Mouse (Mus musculus) B cell, adult 2 months (primary cell): Measurements from ENCODE around the gene Epha10.

Experiments used
- DNase-seq, 2 experiments: peaks; one replicate each; pipeline ENCODE4 v3.0.0; 2022

The Epha10 gene

GRCm38 (mm10) chr4:124880599-124880998, at the start of gene Epha10:
Gene Epha10, plus strand, starts transcription at chr4:124880899.
- DNase-seq = no peak

- no peak for DNase-seq
These were observed 47.9 kb upstream of the Epha10 start for GRCm38 (mm10) chr4:124832796-124833195.

DNA sequence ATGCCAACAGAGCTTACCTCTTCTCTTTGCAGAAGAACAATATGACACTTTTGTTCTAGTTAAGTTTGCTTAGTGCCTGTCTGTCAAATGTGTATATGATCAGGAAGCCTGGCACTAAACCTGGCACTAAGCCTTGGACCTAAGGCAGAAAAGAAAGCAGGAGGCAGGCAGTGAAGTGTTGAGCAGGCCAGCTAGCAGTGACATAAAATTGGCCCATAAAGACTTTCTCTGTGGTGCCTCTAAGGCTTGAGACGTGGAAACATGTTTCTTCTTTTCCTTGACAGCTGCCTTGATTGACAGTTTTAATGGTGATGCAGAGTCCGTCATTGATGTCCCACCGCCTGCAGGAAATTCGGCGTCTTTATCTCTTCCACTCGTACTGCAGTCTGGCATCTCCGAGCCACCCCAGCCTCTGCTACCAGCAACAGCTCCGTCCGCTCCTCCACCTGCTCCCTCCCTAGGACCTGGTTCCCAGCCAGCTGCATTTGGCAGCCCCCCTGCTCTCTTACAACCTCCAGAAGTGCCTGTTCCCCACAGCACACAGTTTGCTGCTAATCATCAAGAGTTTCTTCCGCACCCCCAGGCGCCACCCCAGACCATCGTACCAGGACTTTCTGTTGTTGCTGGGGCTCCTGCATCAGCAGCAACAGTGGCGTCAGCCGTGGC, 42.5 kb upstream of the Epha10 start:
- no peak for DNase-seq

DNA sequence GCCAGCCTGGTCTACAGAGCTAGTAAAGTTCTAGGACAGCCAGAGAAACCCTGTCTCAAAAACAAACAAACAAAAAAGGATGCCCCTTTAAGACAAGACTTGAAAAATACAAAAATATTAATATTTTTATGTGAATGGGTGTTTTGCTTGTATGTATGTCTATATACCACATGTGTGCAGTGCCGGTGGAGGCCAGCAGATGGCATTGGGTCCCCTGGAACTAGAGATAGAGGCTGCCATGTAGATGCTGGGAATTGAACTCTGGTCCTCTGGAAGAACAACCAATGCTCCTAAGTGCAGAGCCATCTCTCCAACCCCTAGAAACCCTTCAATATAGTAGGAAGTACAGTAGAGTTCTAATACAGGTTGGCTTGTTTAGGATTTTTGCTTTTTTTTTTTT, 39.7 kb upstream of the Epha10 start:
- DNase-seq = peak; percentile 35 to 53

DNA sequence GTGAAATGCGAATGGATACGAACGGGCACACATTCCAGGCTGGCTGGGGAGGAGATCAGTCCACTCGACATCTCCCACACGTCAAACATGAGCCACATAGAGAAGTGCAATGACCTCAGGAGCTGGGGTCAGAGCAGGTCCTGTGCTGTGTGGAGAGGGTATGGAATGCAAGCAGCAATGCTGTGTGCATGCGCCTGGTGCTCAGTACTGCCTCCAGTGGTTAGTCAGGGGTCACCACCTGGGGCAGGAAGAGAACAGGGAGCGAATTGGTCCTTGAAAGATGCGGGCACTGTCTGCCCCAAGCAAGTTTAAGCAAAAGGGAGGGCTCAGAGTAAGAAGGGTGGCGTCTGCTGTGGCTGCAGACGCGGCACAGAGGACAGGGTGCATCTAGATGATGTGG, 37.2 kb upstream of the Epha10 start:
- peak; percentile 53 to 58 for DNase-seq

DNA sequence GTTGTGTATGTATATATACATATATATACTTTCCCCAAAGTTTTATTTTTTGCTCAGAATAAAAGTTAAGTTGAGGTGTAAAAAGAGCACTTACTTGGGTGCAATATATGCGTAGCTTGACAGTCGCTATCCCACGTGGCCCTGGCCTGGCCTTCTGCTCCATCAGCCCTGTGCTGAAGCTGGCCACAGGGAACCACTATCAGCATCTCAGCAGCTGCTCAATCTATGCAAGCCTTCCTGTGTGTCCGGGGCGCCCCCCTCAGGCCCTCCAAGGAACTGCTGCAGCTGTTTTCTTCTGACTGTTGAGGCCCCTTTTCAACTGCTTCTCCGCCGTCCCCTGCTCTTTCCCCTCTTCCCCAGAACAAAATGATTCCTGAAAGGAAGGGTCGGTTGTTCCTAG, 33.1 kb upstream of the Epha10 start:
- peak; percentile 88 to 90 for DNase-seq

- peak in 1 of 2 experiments; percentile 21 for DNase-seq
These were observed 31.0 kb upstream of the Epha10 start for GRCm38 (mm10) chr4:124849631-124850260.

GRCm38 (mm10) chr4:124850261-124850913, 30.3 kb upstream of the Epha10 start, which contains the start of gene Yrdc:
Gene Yrdc, plus strand, starts transcription at chr4:124850679.
- DNase-seq = peak; percentile 94 to 95

DNA sequence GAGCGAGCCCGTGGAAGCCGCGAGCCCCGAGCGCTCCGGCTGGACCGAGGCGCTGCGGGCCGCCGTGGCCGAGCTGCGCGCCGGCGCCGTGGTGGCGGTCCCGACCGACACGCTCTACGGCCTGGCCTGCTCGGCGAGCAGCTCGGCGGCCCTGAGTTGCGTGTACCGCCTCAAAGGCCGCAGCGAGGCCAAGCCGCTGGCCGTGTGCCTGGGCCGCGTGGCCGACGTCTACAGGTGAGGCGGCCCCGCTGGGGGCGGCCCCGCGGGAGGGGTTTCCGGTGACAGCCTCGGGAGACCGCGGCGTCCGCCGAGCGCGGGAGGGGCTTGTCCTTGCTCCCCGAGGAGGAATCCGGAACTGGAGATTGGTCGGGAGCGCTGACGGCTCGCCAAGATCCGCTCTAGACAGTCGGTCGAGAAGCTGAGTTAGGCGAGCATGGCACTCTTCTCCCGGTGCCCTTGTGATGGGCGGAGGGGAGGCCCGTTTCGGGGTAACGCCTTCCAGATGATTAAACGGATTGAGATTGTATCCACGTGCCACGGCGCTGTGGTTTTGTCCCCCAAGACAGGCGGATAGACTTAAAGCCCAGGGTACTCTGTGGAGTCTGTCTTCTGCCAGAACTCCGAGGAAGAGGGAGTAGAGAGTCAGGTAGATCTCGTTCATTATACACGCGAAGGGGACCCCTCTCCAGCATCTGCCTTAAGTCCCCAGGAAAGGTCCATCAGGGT, 29.6 kb upstream of the Epha10 start, which contains the start of gene 1110065P20Rik:
Gene 1110065P20Rik, minus strand, starts transcription at position 264 of the 726 bp plus-strand sequence.
- peak; percentile 63 to 71 for DNase-seq

- DNase-seq = no peak
These were observed 24.4 kb upstream of the Epha10 start for GRCm38 (mm10) chr4:124856294-124856693.

DNA sequence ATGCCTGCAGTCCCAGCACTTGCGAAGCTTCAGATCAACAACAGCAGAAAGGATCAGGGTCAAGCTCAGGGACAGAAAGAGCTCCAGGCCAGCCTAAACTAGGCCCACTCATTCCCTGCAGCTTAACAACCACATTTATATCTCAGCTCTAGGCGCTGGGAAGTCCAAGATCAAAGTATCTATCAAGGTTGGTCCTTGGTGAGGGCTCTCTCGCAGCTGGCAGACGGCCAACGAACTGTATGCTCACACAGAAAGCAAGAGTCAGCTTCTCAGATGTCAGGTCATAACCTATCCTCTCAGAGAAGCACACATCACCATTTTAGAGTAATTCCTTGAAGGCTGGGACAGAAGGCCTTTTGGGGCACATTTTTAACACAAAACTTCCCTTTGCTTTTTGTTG, 22.3 kb upstream of the Epha10 start:
- DNase-seq = no peak

GRCm38 (mm10) chr4:124860446-124860845, 20.3 kb upstream of the Epha10 start:
- peak; percentile 45 to 54 for DNase-seq

DNA sequence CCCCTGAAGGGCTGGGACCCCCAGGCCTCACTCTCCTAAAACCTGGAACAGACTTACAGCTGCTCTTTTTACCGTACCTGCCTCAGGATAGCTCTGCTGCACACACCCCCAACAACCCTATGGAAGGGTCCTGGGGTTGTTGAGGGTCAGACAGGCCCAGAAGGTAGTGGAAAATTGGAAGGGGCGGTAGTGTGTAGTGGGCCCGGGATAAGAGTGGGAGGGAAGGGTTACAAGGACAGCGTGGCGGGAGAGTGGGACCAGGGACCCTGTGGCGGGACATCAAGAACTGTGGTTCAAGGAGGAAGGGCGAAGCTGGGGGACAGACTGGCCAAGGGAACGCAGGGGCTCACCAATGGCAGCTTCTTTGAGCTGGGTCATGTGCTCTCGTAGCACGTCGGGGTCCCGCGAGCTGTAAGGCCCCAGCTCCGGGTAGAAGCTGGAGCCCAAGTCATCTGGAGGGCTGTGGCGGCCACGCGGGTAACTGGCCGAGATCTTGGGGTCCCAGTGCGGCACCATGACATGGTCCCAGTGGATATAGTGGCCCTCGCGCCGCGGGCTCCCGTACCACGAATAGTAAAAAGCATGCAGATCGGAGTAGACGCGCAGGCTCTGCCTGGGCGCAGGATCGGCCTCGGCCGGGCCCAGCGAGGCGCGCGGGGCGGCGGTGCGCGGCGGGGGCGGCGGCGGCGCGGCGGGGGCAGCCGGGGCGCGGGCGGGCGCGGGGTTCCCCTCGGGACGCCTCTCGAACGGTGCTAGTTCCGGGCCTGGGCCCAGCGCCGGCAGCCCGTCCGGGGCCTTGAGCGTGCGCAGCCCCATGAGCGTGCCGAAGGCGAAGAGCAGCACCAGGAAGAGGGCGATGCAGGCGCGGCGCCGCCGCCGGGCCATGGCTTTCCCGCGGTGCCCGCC, 19.2 kb upstream of the Epha10 start, which contains the start of gene Maneal:
Gene Maneal, minus strand, starts transcription at position 889 of the 906 bp plus-strand sequence.
- no peak for DNase-seq

DNA sequence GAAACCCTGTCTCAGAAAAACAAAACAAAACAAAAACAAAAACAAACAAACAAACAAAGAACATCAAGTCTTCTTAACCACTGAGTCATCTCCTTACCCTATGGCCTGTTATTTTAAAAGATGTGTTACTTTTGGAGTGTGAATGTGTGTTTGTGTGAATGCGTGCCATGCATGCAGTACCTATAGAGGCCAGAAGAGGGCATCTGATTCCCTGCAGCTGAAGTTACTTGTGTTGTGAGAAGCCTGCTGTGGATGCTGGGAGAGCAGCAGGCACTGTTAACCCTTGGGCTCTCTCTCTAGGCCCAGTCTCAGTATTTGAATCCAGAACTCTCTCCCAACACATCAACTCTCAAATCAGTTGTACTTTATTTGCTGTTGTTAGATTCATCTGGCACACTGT, 8.0 kb upstream of the Epha10 start:
- no peak for DNase-seq

- no peak for DNase-seq
These were observed 726 bp downstream of the Epha10 start for GRCm38 (mm10) chr4:124881341-124881908.

GRCm38 (mm10) chr4:124882151-124882729, 1.5 kb downstream of the Epha10 start:
- peak in 1 of 2 experiments; percentile 17 for DNase-seq

DNA sequence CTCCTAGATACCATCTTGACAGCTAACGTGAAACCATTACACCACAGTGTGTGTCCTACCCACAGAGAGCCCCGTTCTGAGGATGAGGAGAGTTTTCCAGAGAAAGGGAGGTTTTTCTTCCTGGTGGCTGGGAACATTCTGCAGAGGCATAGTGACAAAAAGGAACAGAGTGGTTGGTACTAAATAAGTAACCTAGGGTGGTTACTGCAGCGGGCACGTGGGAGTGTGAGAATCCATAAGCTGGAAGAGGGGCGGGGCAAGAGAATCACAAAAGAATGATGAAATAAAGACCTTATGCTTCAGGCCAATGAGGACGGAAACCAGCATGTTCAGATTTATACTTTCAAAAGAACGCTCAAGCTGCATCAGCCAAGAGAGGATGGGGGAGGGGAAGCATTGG, 8.0 kb downstream of the Epha10 start:
- DNase-seq = no peak

DNA sequence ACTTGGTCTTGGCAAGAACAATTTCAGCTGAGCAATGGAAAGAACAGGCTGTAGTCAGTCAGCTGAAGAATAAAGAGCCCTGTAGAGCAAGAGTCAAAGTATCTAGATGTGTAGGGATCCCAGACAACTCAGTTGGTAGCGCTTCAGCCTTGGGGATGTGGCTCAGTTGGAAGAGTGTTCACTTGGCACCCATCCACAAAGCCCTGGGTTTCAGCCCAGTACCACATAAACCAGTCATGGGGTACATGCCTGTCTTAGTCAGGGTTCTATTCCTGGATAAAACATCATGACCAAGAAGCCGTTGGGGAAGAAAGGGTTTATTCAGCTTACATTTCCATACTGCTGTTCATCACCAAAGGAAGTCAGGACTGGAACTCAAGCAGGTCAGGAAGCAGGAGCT, 9.2 kb downstream of the Epha10 start:
- DNase-seq = no peak

- no peak for DNase-seq
These were observed 10.1 kb downstream of the Epha10 start for GRCm38 (mm10) chr4:124890831-124891230.

DNA sequence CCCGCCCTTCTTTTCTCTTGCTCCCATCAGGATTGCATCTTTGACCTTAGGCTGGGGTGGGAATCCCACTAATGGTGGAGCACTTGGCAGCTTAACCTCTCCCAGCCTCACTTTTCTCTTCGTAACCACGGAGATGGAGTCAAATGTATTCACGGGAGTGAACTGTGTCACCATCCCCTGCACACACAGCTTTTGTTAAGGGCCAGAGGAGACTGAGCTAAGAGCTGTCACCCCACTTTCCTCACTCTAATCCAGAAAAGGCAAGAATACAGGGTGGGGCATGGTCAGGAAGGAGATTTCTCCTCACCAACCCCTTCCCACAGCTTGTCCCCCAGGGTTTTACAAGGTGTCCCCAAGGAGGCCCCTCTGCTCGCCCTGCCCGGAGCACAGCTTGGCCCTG, 13.1 kb downstream of the Epha10 start:
- no peak for DNase-seq
